Mouse (Mus musculus): Measurements from ENCODE around the gene Gigyf1.

Gigyf1 gene

GRCm38 (mm10) chr5:137518436-137518835 is at the start of gene Gigyf1:
TSS of gene Gigyf1 (plus strand) at chr5:137518548.
- no peak for DNase-seq (ENCODE audit: low read depth, low spot score)

DNA sequence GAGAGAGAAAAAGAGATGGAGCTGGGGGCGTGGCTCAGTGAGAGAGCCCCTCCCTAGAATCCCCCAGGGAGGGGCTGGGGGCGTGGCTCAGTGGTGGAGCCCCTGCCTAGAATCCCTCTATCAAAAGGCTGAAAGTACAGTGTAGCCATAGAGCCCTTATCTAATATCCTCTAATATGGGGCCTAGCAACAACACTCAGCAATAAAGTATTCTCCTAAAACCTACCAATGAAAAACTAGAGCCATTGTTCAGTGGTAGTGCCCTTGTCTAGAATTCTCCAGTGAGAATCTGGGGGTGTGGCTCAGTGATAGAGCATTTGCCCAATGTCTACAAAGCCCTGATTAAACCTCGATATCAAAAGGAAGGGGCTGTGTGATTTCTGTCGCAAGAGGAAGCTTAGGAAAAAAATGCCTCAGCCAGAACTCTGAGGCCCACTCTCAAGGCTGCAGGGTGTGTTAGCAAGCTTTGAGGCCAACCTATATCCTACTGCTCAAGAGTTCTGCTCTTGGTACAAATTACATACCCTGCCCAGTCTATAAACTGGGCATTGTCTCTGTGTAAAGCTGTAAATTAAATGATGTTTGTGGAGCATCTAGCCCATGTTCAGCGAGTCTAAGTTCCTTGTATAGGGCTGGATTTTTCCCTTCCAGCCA is 46.0 kb upstream of the Gigyf1 start:
- no peak for DNase-seq (ENCODE audit: low read depth, low spot score)

DNA sequence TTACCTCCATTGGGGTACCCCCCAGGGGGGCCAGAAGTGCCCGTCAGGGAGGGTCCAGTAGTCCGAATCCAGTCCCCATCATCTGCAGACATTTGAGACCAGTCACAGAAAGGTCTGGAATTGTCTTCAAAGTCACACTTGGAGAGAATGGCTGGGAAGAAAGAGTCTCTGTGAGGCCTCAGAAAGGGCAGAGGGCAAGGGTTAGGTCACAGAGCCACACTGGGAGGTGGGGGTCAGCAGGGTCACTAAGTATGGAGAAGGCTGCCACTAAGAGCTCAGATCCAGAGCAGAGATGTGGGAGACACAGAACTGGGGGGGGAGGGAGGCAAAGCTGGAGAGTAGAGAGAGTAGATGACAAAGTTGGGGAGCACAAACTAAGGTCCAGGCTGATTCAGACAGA is 44.0 kb upstream of the Gigyf1 start:
- DNase-seq (ENCODE audit: low read depth, low spot score), result no peak

DNA sequence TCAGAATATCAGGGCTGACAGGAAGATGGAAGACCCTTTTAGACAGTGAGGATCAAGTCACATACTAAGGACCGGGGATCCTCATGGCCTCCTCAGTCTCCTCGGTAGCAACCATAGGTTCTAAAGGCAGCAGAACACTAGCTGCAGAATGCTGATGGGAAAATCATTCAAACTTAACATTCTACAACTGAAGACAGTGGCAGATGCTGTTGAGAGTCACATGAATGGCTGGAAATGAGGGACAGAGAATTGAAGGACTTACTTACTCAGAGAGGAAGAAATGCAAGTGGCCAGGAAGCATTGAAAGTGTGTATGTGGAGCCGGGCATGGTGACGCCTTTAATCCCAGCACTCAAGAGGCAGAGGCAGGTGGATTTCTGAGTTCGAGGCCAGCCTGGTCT is 41.4 kb upstream of the Gigyf1 start, which contains the start of gene Zan:
TSS of gene Zan (minus strand) at position 101 of the 400 bp plus-strand sequence.
- DNase-seq (ENCODE audit: low read depth, low spot score), result no peak

- peak; percentile 61 for DNase-seq (ENCODE audit: low read depth, low spot score)
These were observed 37.2 kb upstream of the Gigyf1 start for GRCm38 (mm10) chr5:137481138-137481537.

- no peak for DNase-seq (ENCODE audit: low read depth, low spot score)
These were observed 36.5 kb upstream of the Gigyf1 start for GRCm38 (mm10) chr5:137481897-137482296.

DNA sequence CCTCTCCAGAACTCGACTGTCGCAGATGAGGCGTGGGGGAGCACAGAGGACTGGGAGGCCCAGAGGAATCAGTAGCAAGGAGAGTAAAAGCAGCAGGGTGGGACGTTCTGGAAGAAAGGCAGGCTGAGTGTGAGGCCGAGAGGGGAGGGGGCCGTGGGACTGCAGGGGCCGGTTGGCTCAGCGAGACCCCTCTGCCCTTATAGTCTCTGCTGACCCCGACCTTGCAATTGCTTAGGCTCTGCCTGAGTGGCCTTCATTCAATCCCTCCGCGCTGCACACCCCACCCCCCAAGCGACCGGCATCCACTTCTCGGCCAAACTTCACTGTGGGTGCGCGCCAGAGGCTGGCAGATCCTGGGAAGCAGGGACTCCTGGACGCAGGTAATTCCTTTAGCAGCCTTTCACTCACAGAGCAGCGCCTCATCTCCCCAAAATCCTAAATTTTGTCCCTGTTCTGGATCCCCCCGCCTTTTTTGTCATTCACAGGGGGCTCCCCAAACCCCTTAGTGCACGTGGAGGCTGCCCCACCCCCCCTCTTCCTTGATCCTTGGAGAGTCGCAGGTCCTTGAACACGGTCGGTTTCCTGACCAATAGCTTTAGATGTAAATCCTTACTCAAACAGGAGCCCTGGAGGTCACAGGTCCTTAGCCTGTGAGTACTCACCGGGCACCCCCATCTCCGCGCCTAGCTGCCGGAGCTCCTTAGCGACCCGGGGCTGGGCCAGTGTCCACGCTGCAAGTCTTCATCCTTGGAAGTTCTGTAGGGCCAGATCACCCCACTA is 33.1 kb upstream of the Gigyf1 start:
- no peak for DNase-seq (ENCODE audit: low read depth, low spot score)

DNA sequence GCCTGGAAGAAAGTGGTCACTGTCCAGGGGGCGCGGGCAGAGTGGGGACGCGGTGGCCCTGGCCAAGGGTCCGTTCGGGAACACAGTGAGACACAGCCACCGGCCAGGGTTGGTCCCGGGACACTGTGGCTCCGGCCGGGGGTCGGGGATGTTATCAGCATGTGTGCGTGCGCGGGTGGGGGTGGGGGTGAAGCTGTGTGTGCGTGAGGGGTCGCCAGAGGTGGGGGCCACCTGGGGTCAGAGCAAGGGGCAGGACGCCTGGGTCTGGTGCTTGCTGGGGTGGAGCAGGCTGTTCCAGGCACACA is 32.5 kb upstream of the Gigyf1 start:
- no peak for DNase-seq (ENCODE audit: low read depth, low spot score)

- DNase-seq (ENCODE audit: low read depth, low spot score), result no peak
These were observed 30.7 kb upstream of the Gigyf1 start for GRCm38 (mm10) chr5:137487616-137488015.

DNA sequence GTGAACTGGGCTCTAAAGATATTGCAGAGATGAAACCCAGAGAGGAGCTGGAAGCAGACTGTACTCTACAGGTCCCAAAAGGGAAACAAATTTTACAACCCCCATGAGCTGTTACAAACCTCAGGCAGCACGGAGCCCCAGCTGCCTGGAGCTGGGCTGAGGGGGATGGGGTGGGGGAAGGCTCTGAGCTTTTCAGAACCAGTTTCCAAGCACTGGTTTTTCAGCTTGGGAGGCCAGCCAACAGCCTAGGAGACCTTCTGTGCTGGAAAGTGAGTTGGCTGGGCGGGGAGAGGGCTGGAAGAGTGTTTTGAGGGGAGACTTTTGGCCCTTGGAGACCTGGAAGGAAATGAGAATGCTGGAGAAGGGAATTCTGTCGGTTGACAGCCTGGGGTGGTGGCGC is 26.8 kb upstream of the Gigyf1 start:
- no peak for DNase-seq (ENCODE audit: low read depth, low spot score)

GRCm38 (mm10) chr5:137493831-137494230 is 24.5 kb upstream of the Gigyf1 start:
- no peak for DNase-seq (ENCODE audit: low read depth, low spot score)

DNA sequence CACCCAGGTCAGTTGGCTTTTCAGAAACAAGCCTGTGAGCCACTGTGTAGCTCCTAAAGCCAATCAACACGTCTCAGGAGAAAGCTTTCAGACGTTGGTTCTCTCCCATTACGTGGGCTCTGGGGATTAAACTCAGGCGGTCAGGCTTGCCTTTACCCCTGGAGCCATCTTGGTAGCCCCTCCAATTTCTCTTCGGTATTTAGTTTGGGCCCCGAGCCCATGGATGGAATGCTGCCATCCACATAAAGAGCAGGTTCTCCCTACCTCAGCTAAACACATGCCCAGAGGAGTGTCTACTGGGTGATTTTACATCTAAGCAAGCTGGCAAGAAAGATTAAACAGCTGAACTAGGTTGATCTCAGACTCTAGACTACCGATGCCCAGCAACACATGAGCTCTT is 18.2 kb upstream of the Gigyf1 start:
- DNase-seq (ENCODE audit: low read depth, low spot score), result no peak

GRCm38 (mm10) chr5:137501709-137502666 is 16.4 kb upstream of the Gigyf1 start, which contains the start of gene Pop7:
TSS of gene Pop7 (minus strand) at chr5:137502518.
- peak; percentile 100 for DNase-seq (ENCODE audit: low read depth, low spot score)

DNA sequence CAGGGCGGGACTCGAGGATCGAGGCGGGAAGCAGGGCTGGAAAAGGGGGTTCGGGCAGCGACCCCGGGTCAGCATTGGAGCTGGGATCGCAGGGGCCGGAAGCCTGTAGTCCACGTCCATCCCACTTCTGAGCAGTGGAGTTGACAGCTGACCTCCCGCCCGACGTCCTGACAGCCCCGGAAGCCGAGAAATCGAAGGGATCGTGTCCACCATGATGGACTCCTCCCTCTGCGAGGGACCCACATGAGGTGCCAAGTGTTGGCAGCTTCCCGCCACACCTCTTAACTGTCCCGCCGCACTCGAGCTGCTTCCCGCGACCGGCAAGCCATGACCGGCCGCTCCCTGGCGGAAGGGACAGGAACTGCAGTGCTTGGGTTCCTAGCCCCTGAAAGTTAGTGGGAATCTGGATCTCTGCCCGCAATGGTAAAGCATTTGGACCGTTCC is 15.7 kb upstream of the Gigyf1 start:
- DNase-seq (ENCODE audit: low read depth, low spot score), result peak; percentile 81

GRCm38 (mm10) chr5:137504041-137504440 is 14.3 kb upstream of the Gigyf1 start:
- DNase-seq (ENCODE audit: low read depth, low spot score), result no peak

DNA sequence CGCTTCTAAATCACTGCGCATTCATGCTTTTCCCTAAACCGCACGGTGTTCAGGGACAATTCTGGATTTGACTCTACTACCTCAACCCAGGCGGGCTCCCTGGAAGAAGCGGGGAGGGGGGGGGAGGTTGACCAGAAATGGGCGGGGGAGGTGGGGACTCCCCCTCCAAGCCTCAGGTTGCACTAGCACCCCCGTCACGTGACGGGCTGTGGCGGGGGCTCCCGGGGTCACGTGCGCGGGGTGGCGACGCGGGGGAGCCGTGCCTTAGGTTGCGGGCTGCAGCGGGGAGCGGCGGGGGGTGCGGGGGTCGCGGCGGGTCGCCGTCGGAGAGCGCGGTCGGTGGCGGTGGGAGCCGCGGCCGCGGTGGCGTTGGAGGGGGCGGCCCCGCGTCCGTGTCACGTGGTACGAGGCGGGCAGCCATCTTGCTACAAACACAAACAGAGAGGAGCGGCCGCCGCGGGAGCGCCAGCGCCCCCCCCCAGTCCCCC is 8.3 kb upstream of the Gigyf1 start:
- no peak for DNase-seq (ENCODE audit: low read depth, low spot score)

DNA sequence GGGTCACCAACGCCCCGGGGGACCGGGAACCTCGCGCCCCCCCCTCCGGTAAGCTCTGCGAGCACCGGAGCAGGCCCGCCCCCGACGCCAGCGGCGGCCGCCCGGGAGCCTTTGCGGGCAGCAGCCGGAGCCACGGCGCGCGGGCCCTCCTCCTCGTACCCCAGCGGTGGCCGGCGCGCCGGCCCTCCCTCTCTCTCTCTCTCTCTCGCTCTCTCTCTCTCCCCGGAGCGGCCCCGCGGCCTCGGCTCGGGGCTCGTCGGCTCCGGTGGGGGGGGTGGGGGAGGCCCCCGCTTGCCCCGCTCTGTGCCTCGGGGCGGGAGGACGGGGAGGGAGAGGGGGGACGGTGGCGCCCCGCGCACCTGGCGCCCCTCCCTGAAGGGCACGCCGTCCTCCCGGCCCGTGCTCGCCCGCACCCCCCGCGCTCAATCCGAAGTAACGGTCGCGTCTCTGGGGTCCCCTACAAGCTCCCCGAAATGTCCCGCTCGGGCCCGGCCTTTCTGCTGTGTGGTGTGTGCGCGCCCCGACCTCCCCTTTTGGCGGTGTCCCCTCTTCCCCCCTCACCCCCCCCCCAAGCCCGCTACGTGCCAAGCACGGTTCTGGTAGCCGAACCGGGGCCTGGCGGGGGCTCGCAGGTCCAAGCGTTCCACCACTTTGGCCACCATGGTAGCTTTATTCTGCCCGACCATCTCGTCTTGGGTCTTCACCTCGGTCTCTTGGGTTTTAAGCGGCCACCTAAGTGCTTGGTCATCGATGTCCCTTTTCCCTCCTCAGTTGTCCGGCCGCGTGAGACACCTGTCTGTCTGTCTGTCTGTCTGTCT is 7.6 kb upstream of the Gigyf1 start:
- no peak for DNase-seq (ENCODE audit: low read depth, low spot score)

DNA sequence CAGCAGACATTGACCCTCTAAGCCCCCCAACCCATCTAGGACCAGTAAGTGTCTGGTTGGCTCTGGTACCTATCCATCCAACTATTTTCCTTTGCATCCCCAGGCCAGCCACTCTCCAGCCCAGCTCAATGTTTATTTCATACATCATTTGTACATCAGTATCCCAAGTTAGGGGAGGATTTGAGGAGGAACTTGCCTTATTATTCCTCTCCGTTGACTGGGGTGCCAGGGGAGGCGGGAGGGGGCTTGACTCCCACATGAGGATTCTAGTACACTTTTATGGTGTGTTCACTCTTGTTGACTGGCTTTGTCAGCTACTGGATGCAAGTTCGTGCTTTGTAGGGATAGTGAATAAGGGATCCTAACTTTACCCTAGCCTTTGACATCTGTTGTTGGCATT is 6.6 kb upstream of the Gigyf1 start:
- DNase-seq (ENCODE audit: low read depth, low spot score), result no peak

DNA sequence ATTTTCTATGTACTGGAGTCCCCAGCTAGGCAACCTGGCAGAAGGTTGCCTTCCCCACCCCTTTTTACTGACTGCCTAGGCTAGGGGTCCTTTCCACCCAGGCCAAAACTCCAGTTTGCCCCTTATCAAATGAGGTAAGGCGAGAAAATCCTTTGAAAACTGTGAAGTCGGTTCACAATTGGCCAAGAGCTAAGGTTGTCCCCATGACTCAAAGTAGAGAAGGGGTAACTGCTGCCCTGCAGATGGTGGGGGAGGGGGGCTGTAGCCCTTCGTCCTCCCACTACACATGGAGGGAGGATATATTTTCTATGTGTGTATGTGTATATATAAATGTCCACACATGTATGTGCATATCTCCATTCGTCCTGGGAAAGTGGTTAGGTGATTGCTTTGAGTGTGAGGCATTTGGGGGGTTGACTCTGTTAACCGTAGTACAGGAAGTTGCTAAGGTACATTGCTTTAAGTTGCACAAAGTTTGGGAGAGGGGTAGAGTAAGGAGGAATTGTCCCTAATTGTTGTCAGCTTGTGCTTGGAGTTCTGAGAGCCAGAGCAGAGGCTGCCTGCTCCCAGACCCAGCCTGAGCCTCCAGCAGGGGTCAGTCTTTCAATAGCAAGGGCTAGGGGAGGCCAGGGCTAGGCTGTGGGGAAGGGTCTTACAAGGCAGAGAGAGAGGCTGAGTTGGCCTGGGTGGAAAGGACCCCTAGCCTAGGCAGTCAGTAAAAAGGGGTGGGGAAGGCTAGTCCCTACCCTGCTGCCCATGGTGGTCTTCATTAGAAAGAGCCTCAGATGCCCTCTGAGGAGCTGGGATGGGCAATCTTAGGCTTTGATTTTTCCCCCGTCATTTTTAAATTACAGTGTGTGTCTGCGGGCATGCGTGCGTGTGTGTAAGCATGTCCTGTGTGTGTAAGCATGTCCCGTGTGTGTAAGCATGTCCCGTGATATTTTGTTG is 5.2 kb upstream of the Gigyf1 start:
- no peak for DNase-seq (ENCODE audit: low read depth, low spot score)
